Mouse (Mus musculus) embryonic facial prominence, embryonic 11.5 days (tissue): Measurements from ENCODE around the gene Errfi1. TPM values are rescaled to one million over a fixed set of nuclear protein-coding genes. Genes with fewer than 3 reads are reported as not detected.

Experiments
- ATAC-seq: fragments of 200-750 bp; cut with Nextera tagmentation; replicated peaks from 2 replicates; pipeline ENCODE4 v1.8.0; 2017; ENCODE audit warnings: low read depth; ENCODE audit not compliant: insufficient number of reproducible peaks, low FRiP score, low TSS enrichment
- DNase-seq: peaks from one replicate; pipeline ENCODE4 v3.0.0-alpha.2; 2015; ENCODE audit warnings: low spot score
- H3K27ac ChIP-seq: fragments of 300-500 bp; sonication (generic); replicated peaks from 2 replicates; pipeline ENCODE4 v1.5.1; 2014; ENCODE audit warnings: mild to moderate bottlenecking, low read depth, low read length, control low read depth
- H3K27me3 ChIP-seq: fragments of 300-500 bp; sonication (generic); 2 replicates; pipeline ENCODE4 v1.6.1; 2014; ENCODE audit warnings: mild to moderate bottlenecking, low read length, moderate library complexity, mixed read lengths; ENCODE audit not compliant: control insufficient read depth, insufficient read depth
- H3K36me3 ChIP-seq: fragments of 300-500 bp; sonication (generic); replicated peaks from 2 replicates; pipeline ENCODE4 v1.6.1; 2014; ENCODE audit warnings: low read depth, mild to moderate bottlenecking, low read length, moderate library complexity, mixed read lengths; ENCODE audit not compliant: control insufficient read depth, insufficient read depth
- H3K4me1 ChIP-seq: fragments of 300-500 bp; sonication (generic); 2 replicates; pipeline ENCODE4 v1.6.1; 2014; ENCODE audit warnings: low read length, mixed read lengths; ENCODE audit not compliant: control insufficient read depth, insufficient read depth
- H3K4me2 ChIP-seq: fragments of 300-500 bp; sonication (generic); 2 replicates; pipeline ENCODE4 v1.6.1; 2014; ENCODE audit warnings: low read depth, mild to moderate bottlenecking, control low read depth, low read length, moderate library complexity
- H3K4me3 ChIP-seq: fragments of 300-500 bp; sonication (generic); 2 replicates; pipeline ENCODE4 v1.5.1; 2014; ENCODE audit warnings: low read depth, low read length, control low read depth
- H3K9ac ChIP-seq: fragments of 300-500 bp; sonication (generic); replicated peaks from 2 replicates; pipeline ENCODE4 v1.6.1; 2014; ENCODE audit warnings: mild to moderate bottlenecking, control low read depth, low read length
- H3K9me3 ChIP-seq: fragments of 300-500 bp; sonication (generic); replicated peaks from 2 replicates; pipeline ENCODE4 v1.6.1; 2016; ENCODE audit warnings: mild to moderate bottlenecking, low read length, inconsistent platforms, mixed read lengths; ENCODE audit not compliant: control insufficient read depth
- WGBS: fragments of 180-500 bp; shearing (Covaris S2); extraction: QIAGEN DNeasy Blood & Tissue Kit; methylation state at CpG from one replicate; pipeline ENCODE4 v1.1.7; 2014; 5-methylcytosine and 5-hydroxymethylcytosine counted together
- polyA plus RNA-seq: library from polyadenylated mRNA; unstranded; fragments of >200 nt; fragmentation: Nextera tagmentation; extraction: Ambion mirVana; gene quantifications from 2 replicates; pipeline ENCODE4 v1.2.1, GENCODE M21; 2014

Gene Errfi1
- 30.7 and 31.8 TPM in 2 replicates for polyA plus RNA-seq

GRCm38 (mm10) chr4:150853680-150854461, at the start of gene Errfi1:
TSS of gene Errfi1 (plus strand) at chr4:150853919.
- Histone ChIP-seq H3K27ac (no peak within 1 kb of the TSS), H3K9ac (peak within 1 kb of the TSS; percentile 42), H3K27me3 (no peaks in the 10 kb centered on the region), H3K36me3 (no peaks in the 10 kb centered on the region), H3K4me1 (peaks cover 3% of the 10 kb centered on the region; the same call in 1 of the 2 replicates), H3K4me3 (peak within 1 kb of the TSS; percentile 88), H3K4me2 (peak within 1 kb of the TSS; percentile 74), H3K9me3 (no peaks in the 10 kb centered on the region)
- ATAC-seq (peak; percentile 21; the same call in 1 of the 2 replicates), DNase-seq (no peak)
- 51% methylated on average over 13 of the region's 13 CpGs for WGBS

- Histone ChIP-seq H3K9ac (no peak overlapping the region), H3K36me3 (no peaks in the 10 kb centered on the region), H3K4me3 (no peak overlapping the region), H3K4me2 (no peak overlapping the region), H3K27ac (no peak overlapping the region), H3K4me1 (peaks cover 9% of the 10 kb centered on the region), H3K9me3 (no peaks in the 10 kb centered on the region), H3K27me3 (no peaks in the 10 kb centered on the region)
- ATAC-seq (no peak), DNase-seq (no peak)
- WGBS = 78% methylated on average over 6 of the region's 6 CpGs
These were observed 49.5 kb upstream of the Errfi1 start for GRCm38 (mm10) chr4:150804204-150804603.

- DNase-seq (no peak), ATAC-seq (no peak)
- H3K9me3 ChIP-seq = no peaks in the 10 kb centered on the region
- H3K4me2 ChIP-seq = no peak overlapping the region
- H3K9ac ChIP-seq = no peak overlapping the region
- 78% methylated on average over 20 of the region's 20 CpGs for WGBS
- no peaks in the 10 kb centered on the region for H3K36me3 ChIP-seq
- no peak overlapping the region for H3K27ac ChIP-seq
- H3K27me3 ChIP-seq = no peaks in the 10 kb centered on the region
- peaks cover 7% of the 10 kb centered on the region for H3K4me1 ChIP-seq
- no peak overlapping the region for H3K4me3 ChIP-seq
These were observed 45.8 kb upstream of the Errfi1 start for GRCm38 (mm10) chr4:150807727-150808470.

GRCm38 (mm10) chr4:150808471-150808847, 45.3 kb upstream of the Errfi1 start:
- 83% methylated on average over 12 of the region's 12 CpGs for WGBS
- DNase-seq (no peak), ATAC-seq (no peak)
- no peaks in the 10 kb centered on the region for H3K27me3 ChIP-seq
- H3K4me2 ChIP-seq = no peak overlapping the region
- no peak overlapping the region for H3K27ac ChIP-seq
- no peak overlapping the region for H3K9ac ChIP-seq
- H3K4me1 ChIP-seq = peaks cover 7% of the 10 kb centered on the region
- H3K9me3 ChIP-seq = no peaks in the 10 kb centered on the region
- no peaks in the 10 kb centered on the region for H3K36me3 ChIP-seq
- H3K4me3 ChIP-seq = no peak overlapping the region

GRCm38 (mm10) chr4:150809323-150809722, 44.4 kb upstream of the Errfi1 start:
- H3K4me1 ChIP-seq = peaks cover 7% of the 10 kb centered on the region
- H3K9ac ChIP-seq = no peak overlapping the region
- H3K4me3 ChIP-seq = no peak overlapping the region
- DNase-seq (peak; percentile 64), ATAC-seq (peak; percentile 27; the same call in 1 of the 2 replicates)
- no peaks in the 10 kb centered on the region for H3K36me3 ChIP-seq
- WGBS = 26% methylated on average over 9 of the region's 9 CpGs
- no peaks in the 10 kb centered on the region for H3K9me3 ChIP-seq
- no peak overlapping the region for H3K27ac ChIP-seq
- H3K4me2 ChIP-seq = no peak overlapping the region
- no peaks in the 10 kb centered on the region for H3K27me3 ChIP-seq

- no peaks in the 10 kb centered on the region for H3K36me3 ChIP-seq
- no peaks in the 10 kb centered on the region; the same call in 1 of the 2 replicates for H3K4me1 ChIP-seq
- 89% methylated on average over 4 of the region's 4 CpGs for WGBS
- ATAC-seq (no peak), DNase-seq (no peak)
- no peak overlapping the region for H3K4me3 ChIP-seq
- no peak overlapping the region for H3K27ac ChIP-seq
- no peak overlapping the region for H3K4me2 ChIP-seq
- no peak overlapping the region for H3K9ac ChIP-seq
- no peaks in the 10 kb centered on the region for H3K27me3 ChIP-seq
- no peaks in the 10 kb centered on the region for H3K9me3 ChIP-seq
These were observed 38.6 kb upstream of the Errfi1 start for GRCm38 (mm10) chr4:150815144-150815543.

GRCm38 (mm10) chr4:150816414-150816951, 37.2 kb upstream of the Errfi1 start:
- no peak for ATAC-seq
- no peak overlapping the region for H3K27ac ChIP-seq
- H3K4me3 ChIP-seq = no peak overlapping the region
- H3K36me3 ChIP-seq = no peaks in the 10 kb centered on the region
- DNase-seq = no peak
- H3K4me1 ChIP-seq = no peaks in the 10 kb centered on the region; the same call in 1 of the 2 replicates
- no peak overlapping the region for H3K9ac ChIP-seq
- 67% methylated on average over 13 of the region's 13 CpGs for whole genome bisulfite sequencing
- no peak overlapping the region for H3K4me2 ChIP-seq
- no peaks in the 10 kb centered on the region for H3K9me3 ChIP-seq
- H3K27me3 ChIP-seq = no peaks in the 10 kb centered on the region
